Mouse (Mus musculus): Measurements from ENCODE around the gene Fcgr1.

DNA sequence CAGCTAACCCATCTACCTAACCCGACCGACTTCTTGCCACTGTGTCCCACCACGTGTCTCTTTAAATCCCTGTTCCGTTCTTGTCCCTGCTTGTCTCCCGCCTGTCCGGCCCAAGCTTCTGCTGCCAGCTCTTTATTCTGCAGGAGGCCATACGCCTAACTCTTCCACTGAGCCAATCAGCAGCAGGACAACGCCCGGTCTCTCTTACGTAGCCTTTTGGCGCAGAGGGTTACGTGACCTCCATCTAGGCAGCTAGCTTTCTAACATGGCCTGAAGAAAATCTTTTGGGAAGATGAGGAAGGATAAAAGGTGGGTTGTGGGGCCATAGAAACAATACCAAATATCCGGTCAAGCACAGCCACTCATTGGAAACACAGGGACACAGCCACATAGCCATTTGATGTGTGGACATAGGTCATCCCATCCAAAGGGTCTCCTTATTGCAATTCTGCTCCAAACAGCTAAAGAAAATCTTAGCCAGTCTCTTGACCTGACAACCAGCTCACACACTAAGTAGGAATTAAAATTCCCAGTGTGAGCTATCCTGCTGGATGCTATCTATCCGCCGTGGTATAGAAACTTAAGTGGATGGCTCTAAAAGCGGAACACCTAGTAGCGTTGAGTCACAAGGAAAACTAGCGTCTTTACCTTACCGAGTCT lies 31.4 kb downstream of the Fcgr1 start:
- TF ChIP-seq CTCF (IDR thresholded peaks at IDR 0.05; ENCODE audit: control insufficient read depth, insufficient read depth, insufficient read length) (no peak), USF1 (IDR thresholded peaks at IDR 0.05; ENCODE audit: low read depth) (peak; percentile 50), FOSL1 (IDR thresholded peaks at IDR 0.05; ENCODE audit: insufficient read depth, low read length, poor library complexity, severe bottlenecking) (no peak), MYOD1 (IDR thresholded peaks at IDR 0.05; ENCODE audit: control insufficient read depth, insufficient read length, low read depth) (no peak)

All from C2C12 (cell line).